Mouse (Mus musculus) intestine, embryonic 16.5 days (tissue): ENCODE measurements around the gene Sh2d4b. TPM values are rescaled to one million over a fixed set of nuclear protein-coding genes. Genes with fewer than 3 reads are reported as not detected.

Source experiments
- ATAC-seq: fragments of 200-750 bp; cut with Nextera tagmentation; 2 replicates; pipeline ENCODE4 v1.8.0; 2017; ENCODE audit warnings: moderate TSS enrichment, moderate library complexity
- H3K27ac ChIP-seq: fragments of 300-500 bp; sonication (generic); 2 replicates; pipeline ENCODE4 v1.5.1; 2014; ENCODE audit warnings: mild to moderate bottlenecking, low read length
- H3K27me3 ChIP-seq: fragments of 300-500 bp; sonication (generic); replicated peaks from 2 replicates; pipeline ENCODE4 v1.6.1; 2014; ENCODE audit warnings: low read length, control low read depth, mixed read lengths; ENCODE audit not compliant: control insufficient read depth, insufficient read depth
- H3K36me3 ChIP-seq: fragments of 300-500 bp; sonication (generic); 2 replicates; pipeline ENCODE4 v1.6.1; 2014; ENCODE audit warnings: low read length, control low read depth; ENCODE audit not compliant: control insufficient read depth, insufficient read depth
- H3K4me1 ChIP-seq: fragments of 300-500 bp; sonication (generic); 2 replicates; pipeline ENCODE4 v1.6.1; 2014; ENCODE audit warnings: low read length, control low read depth, mixed read lengths; ENCODE audit not compliant: control insufficient read depth, insufficient read depth
- H3K4me2 ChIP-seq: fragments of 300-500 bp; sonication (generic); 2 replicates; pipeline ENCODE4 v1.6.1; 2014; ENCODE audit warnings: low read depth, low read length, control low read depth
- H3K4me3 ChIP-seq: fragments of 300-500 bp; sonication (generic); 2 replicates; pipeline ENCODE4 v1.5.1; 2014; ENCODE audit warnings: mild to moderate bottlenecking, low read length
- H3K9ac ChIP-seq: fragments of 300-500 bp; sonication (generic); 2 replicates; pipeline ENCODE4 v1.6.1; 2014; ENCODE audit warnings: low read depth, low read length
- H3K9me3 ChIP-seq: fragments of 300-500 bp; sonication (generic); 2 replicates; pipeline ENCODE4 v1.6.1; 2016; ENCODE audit warnings: low read length, control low read depth; ENCODE audit not compliant: control insufficient read depth
- WGBS: fragments of 180-500 bp; shearing (Covaris S2); extraction: QIAGEN DNeasy Blood & Tissue Kit; methylation state at CpG from one replicate; pipeline ENCODE4 v1.1.7; 2014; 5-methylcytosine and 5-hydroxymethylcytosine counted together
- polyA plus RNA-seq: library from polyadenylated mRNA; unstranded; fragments of >200 nt; fragmentation: Nextera tagmentation; extraction: Ambion mirVana; gene quantifications from 2 replicates; pipeline ENCODE4 v1.2.1, GENCODE M21; 2015

The Sh2d4b gene
- polyA plus RNA-seq, 1 experiment from 2014 or later = 0.13 TPM

GRCm38 (mm10) chr14:40885752-40886151 is 7.3 kb downstream of the Sh2d4b start:
- no peak overlapping the region for H3K4me3 ChIP-seq
- H3K4me1 ChIP-seq = no peaks in the 10 kb centered on the region
- no peak overlapping the region for H3K4me2 ChIP-seq
- no peak overlapping the region for H3K9ac ChIP-seq
- no peak for ATAC-seq
- H3K9me3 ChIP-seq = no peaks in the 10 kb centered on the region
- WGBS = 37% methylated on average over 1 of the region's 1 CpGs
- no peaks in the 10 kb centered on the region for H3K27me3 ChIP-seq
- H3K27ac ChIP-seq = no peak overlapping the region
- H3K36me3 ChIP-seq = no peaks in the 10 kb centered on the region

- Histone ChIP-seq H3K9me3 (no peaks in the 10 kb centered on the region), H3K4me3 (no peak overlapping the region), H3K36me3 (no peaks in the 10 kb centered on the region), H3K27me3 (no peaks in the 10 kb centered on the region), H3K4me1 (no peaks in the 10 kb centered on the region), H3K9ac (no peak overlapping the region), H3K4me2 (no peak overlapping the region), H3K27ac (no peak overlapping the region)
- WGBS = 32% methylated on average over 4 of the region's 4 CpGs
- no peak for ATAC-seq
These were observed 7.8 kb downstream of the Sh2d4b start for GRCm38 (mm10) chr14:40885225-40885624.

DNA sequence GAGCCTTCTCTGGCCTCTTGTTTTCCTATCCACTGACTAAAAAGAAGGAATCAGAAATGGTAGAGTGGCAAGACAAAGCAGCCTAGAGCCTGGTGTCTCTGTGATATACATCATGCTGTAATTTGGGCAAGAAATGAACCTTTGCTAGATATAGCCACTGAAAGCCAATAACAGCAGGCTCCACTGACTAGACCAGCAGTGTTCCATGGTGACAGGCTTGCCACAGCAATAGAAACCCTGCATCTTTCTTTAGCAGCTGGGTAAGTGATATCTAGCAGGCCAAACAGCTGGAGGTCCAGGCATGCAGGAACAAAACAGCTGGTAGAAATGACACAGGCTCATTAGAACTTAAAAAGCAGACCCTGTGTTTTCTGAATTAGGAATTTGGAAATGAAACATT is 18.5 kb downstream of the Sh2d4b start:
- no peaks in the 10 kb centered on the region for H3K4me1 ChIP-seq
- H3K9ac ChIP-seq = no peak overlapping the region
- no peak for ATAC-seq
- no peak overlapping the region for H3K27ac ChIP-seq
- H3K27me3 ChIP-seq = no peaks in the 10 kb centered on the region
- no peaks in the 10 kb centered on the region for H3K36me3 ChIP-seq
- no peak overlapping the region for H3K4me3 ChIP-seq
- H3K4me2 ChIP-seq = no peak overlapping the region
- H3K9me3 ChIP-seq = no peaks in the 10 kb centered on the region

GRCm38 (mm10) chr14:40873961-40874360 is 19.1 kb downstream of the Sh2d4b start:
- no peak overlapping the region for H3K4me3 ChIP-seq
- H3K27me3 ChIP-seq = no peaks in the 10 kb centered on the region
- H3K36me3 ChIP-seq = no peaks in the 10 kb centered on the region
- H3K4me1 ChIP-seq = no peaks in the 10 kb centered on the region
- WGBS = 83% methylated on average over 5 of the region's 5 CpGs
- no peak for ATAC-seq
- no peak overlapping the region for H3K9ac ChIP-seq
- no peak overlapping the region for H3K27ac ChIP-seq
- H3K4me2 ChIP-seq = no peak overlapping the region
- H3K9me3 ChIP-seq = no peaks in the 10 kb centered on the region

DNA sequence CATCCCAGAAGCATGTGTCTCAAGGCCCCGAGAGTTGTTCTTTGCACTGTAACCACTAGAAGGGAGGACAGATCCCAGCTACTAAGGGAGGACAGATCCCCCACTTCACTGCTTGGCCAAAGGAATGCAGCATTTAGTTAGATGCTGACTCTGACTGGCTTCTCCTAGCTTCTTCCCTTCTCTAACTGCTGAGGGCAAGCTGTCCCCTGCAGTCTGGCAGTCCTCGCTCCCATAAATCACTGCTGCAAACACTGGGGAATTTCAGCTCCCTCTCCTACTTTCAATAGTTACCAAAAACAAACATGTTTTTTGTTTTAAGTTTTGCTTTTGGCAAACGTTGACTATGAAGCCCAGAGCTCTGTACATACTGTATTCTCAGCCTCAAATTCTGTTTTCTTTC is 22.5 kb downstream of the Sh2d4b start:
- no peak overlapping the region for H3K27ac ChIP-seq
- no peaks in the 10 kb centered on the region for H3K36me3 ChIP-seq
- no peak overlapping the region for H3K9ac ChIP-seq
- WGBS = 62% methylated on average over 3 of the region's 3 CpGs
- no peak for ATAC-seq
- H3K4me1 ChIP-seq = no peaks in the 10 kb centered on the region
- no peaks in the 10 kb centered on the region for H3K27me3 ChIP-seq
- H3K9me3 ChIP-seq = no peaks in the 10 kb centered on the region
- H3K4me3 ChIP-seq = no peak overlapping the region
- no peak overlapping the region for H3K4me2 ChIP-seq

GRCm38 (mm10) chr14:40864811-40865514 is 28.1 kb downstream of the Sh2d4b start:
- Histone ChIP-seq H3K4me1 (no peaks in the 10 kb centered on the region), H3K27me3 (no peaks in the 10 kb centered on the region), H3K36me3 (no peaks in the 10 kb centered on the region), H3K27ac (no peak overlapping the region), H3K9ac (no peak overlapping the region), H3K4me2 (no peak overlapping the region), H3K9me3 (no peaks in the 10 kb centered on the region), H3K4me3 (no peak overlapping the region)
- ATAC-seq = no peak
- WGBS = 62% methylated on average over 6 of the region's 6 CpGs

- H3K36me3 ChIP-seq = no peaks in the 10 kb centered on the region
- no peaks in the 10 kb centered on the region for H3K9me3 ChIP-seq
- H3K9ac ChIP-seq = no peak overlapping the region
- WGBS = 83% methylated on average over 3 of the region's 3 CpGs
- no peak overlapping the region for H3K4me2 ChIP-seq
- H3K4me3 ChIP-seq = no peak overlapping the region
- no peak for ATAC-seq
- no peaks in the 10 kb centered on the region for H3K4me1 ChIP-seq
- no peaks in the 10 kb centered on the region for H3K27me3 ChIP-seq
- H3K27ac ChIP-seq = no peak overlapping the region
These were observed 29.4 kb downstream of the Sh2d4b start for GRCm38 (mm10) chr14:40863659-40864058.

- ATAC-seq = no peak
- Histone ChIP-seq H3K27me3 (no peaks in the 10 kb centered on the region), H3K4me3 (no peak overlapping the region), H3K27ac (no peak overlapping the region), H3K4me1 (no peaks in the 10 kb centered on the region), H3K9me3 (no peaks in the 10 kb centered on the region), H3K9ac (no peak overlapping the region), H3K4me2 (no peak overlapping the region), H3K36me3 (no peaks in the 10 kb centered on the region)
These were observed 30.0 kb downstream of the Sh2d4b start for GRCm38 (mm10) chr14:40863022-40863421.

DNA sequence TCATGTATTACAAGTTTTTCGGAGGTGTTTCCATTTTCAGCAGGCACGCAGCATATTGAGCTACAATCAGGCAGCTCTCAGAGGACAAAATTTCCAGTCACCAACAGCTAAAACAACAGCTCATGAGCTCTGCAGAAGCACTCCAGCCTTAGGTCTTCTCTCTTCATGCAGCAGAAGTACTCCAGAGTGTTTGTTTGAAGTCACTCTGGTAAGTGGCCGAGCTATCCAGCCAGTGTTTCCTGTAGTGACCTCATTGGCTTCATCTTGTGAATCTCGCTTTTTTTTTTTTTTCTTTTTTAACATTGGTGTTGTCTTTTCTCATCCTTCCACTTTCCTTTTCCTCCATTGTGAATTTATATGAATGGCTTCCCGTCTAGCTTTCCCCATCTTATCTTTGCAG is 40.1 kb downstream of the Sh2d4b start:
- no peak overlapping the region for H3K9ac ChIP-seq
- H3K36me3 ChIP-seq = no peaks in the 10 kb centered on the region
- WGBS = 63% methylated on average over 5 of the region's 5 CpGs
- H3K4me1 ChIP-seq = no peaks in the 10 kb centered on the region
- H3K27ac ChIP-seq = no peak overlapping the region
- no peaks in the 10 kb centered on the region for H3K9me3 ChIP-seq
- H3K4me3 ChIP-seq = no peak overlapping the region
- no peak overlapping the region for H3K4me2 ChIP-seq
- ATAC-seq = no peak
- no peaks in the 10 kb centered on the region for H3K27me3 ChIP-seq

GRCm38 (mm10) chr14:40837397-40837796 is 55.7 kb downstream of the Sh2d4b start:
- H3K9ac ChIP-seq = no peak overlapping the region

More at GRCm38 (mm10) chr14:40837397-40837796, 55.7 kb downstream of the Sh2d4b start:
- Histone ChIP-seq H3K27ac (no peak overlapping the region), H3K36me3 (no peaks in the 10 kb centered on the region), H3K27me3 (no peaks in the 10 kb centered on the region), H3K4me1 (no peaks in the 10 kb centered on the region), H3K4me3 (no peak overlapping the region), H3K9me3 (no peaks in the 10 kb centered on the region), H3K4me2 (no peak overlapping the region)
- ATAC-seq = no peak
